Mouse (Mus musculus) midbrain, embryonic 11.5 days (tissue): ENCODE results near the gene Sergef. TPM values are rescaled to one million over a fixed set of nuclear protein-coding genes. Genes with fewer than 3 reads are reported as not detected.

Experiments
- ATAC-seq: fragments of 200-750 bp; cut with Nextera tagmentation; 2 replicates; pipeline ENCODE4 v1.8.0; 2017; ENCODE audit warnings: moderate TSS enrichment, moderate library complexity; ENCODE audit not compliant: low FRiP score
- DNase-seq: peaks from one replicate; pipeline ENCODE4 v3.0.0; 2015; ENCODE audit warnings: low spot score; ENCODE audit errors: missing footprints
- H3K27ac ChIP-seq: fragments of 300-500 bp; sonication (generic); 2 replicates; pipeline ENCODE4 v1.5.1; 2014; ENCODE audit warnings: low read depth, low read length
- H3K27me3 ChIP-seq: fragments of 300-500 bp; sonication (generic); 2 replicates; pipeline ENCODE4 v1.6.1; 2014; ENCODE audit warnings: mild to moderate bottlenecking, low read length, moderate library complexity, mixed read lengths; ENCODE audit not compliant: control insufficient read depth, insufficient read depth
- H3K36me3 ChIP-seq: fragments of 300-500 bp; sonication (generic); 2 replicates; pipeline ENCODE4 v1.6.1; 2014; ENCODE audit warnings: mild to moderate bottlenecking, low read length, moderate library complexity, mixed read lengths; ENCODE audit not compliant: control insufficient read depth, insufficient read depth
- H3K4me1 ChIP-seq: fragments of 300-500 bp; sonication (generic); 2 replicates; pipeline ENCODE4 v1.6.1; 2014; ENCODE audit warnings: low read length; ENCODE audit not compliant: control insufficient read depth, insufficient read depth
- H3K4me2 ChIP-seq: fragments of 300-500 bp; sonication (generic); 2 replicates; pipeline ENCODE4 v1.6.1; 2014; ENCODE audit warnings: mild to moderate bottlenecking, moderate library complexity
- H3K4me3 ChIP-seq: fragments of 300-500 bp; sonication (generic); 2 replicates; pipeline ENCODE4 v1.5.1; 2014; ENCODE audit warnings: low read depth, low read length
- H3K9ac ChIP-seq: fragments of 300-500 bp; sonication (generic); 2 replicates; pipeline ENCODE4 v1.6.1; 2014; ENCODE audit warnings: low read length
- H3K9me3 ChIP-seq: fragments of 300-500 bp; sonication (generic); 2 replicates; pipeline ENCODE4 v1.6.1; 2016; ENCODE audit warnings: low read length; ENCODE audit not compliant: control insufficient read depth
- WGBS: fragments of 180-500 bp; shearing (Covaris S2); extraction: QIAGEN DNeasy Blood & Tissue Kit; methylation state at CpG from one replicate; pipeline ENCODE4 v1.1.7; 2014; 5-methylcytosine and 5-hydroxymethylcytosine counted together
- polyA plus RNA-seq: library from polyadenylated mRNA; unstranded; fragments of >200 nt; fragmentation: Nextera tagmentation; extraction: Ambion mirVana; gene quantifications from 2 replicates; pipeline ENCODE4 v1.2.1, GENCODE M21; 2014

Sergef gene
- polyA plus RNA-seq, 1 experiment from 2014 or later, result 15.7 TPM

DNA sequence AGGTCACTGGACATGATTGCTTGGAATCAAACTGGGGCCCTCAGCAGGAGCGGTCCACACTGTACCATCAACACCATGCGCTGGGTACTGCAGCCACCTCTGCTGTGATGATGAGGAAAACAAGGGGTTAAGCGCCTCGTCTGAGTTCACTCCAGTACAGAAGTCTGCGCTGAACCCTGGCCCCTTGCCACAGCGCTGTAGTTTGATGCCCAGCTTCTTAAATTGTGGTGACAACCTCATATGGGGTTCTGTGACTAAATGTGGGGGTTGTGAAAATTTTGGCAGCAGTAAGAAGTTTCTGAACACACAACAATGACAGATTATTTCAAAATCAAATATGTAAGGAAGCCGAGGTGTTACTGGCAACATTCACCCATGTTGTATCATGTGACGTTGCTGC, 126.0 kb downstream of the Sergef start:
- Histone ChIP-seq H3K4me3 (no peak overlapping the region), H3K36me3 (no peaks in the 10 kb centered on the region), H3K4me1 (peaks cover 14% of the 10 kb centered on the region), H3K9ac (no peak overlapping the region), H3K9me3 (no peaks in the 10 kb centered on the region), H3K27ac (no peak overlapping the region), H3K27me3 (no peaks in the 10 kb centered on the region), H3K4me2 (no peak overlapping the region)
- ATAC-seq (no peak), DNase-seq (peak; percentile 12)
- 91% methylated on average over 8 of the region's 8 CpGs for WGBS

DNA sequence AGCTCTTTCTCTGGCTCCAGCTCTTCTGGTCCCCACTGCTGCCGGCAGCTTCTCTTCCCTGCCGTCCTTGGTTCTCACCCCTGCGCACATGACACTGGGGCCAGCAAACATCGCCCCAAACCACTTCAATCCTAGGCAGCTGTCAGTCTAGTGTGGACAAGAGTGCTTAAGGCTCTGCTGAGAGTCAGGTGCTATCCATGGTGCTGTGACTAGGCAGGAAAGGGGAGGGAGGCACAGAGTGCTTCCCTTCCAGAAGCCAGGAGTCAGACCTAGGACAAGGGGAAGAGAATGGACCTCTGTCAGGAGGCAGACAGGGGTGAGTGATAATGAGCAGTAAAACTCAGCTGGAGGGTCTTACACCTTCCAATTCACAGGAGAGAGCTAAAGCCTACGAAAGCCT, 126.8 kb downstream of the Sergef start:
- H3K4me3 ChIP-seq, result no peak overlapping the region
- H3K4me2 ChIP-seq, result no peak overlapping the region
- H3K27me3 ChIP-seq, result no peaks in the 10 kb centered on the region
- peaks cover 14% of the 10 kb centered on the region for H3K4me1 ChIP-seq
- H3K9ac ChIP-seq, result no peak overlapping the region
- DNase-seq (peak; percentile 77), ATAC-seq (no peak)
- no peaks in the 10 kb centered on the region for H3K36me3 ChIP-seq
- 78% methylated on average over 5 of the region's 5 CpGs for WGBS
- no peak overlapping the region for H3K27ac ChIP-seq
- H3K9me3 ChIP-seq, result no peaks in the 10 kb centered on the region

DNA sequence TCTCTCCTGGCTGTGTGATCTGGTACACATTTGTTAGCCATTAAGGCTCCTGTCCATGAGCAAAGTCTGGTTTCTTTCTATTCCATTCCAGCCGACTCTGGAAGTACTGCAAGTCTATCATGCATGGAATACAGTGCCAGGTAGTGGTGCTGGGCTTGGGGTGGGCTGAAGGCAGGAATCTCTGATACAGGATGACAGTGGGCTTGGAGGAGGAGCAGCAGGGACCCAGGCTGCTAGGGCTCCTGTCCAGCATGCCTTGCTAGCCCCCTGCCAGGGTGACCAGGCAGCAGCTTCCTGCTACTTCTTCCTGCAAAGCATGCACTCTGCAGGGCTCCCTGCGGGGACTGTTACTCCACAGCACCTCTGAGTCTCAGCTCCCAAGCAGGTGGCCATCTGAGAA, 128.8 kb downstream of the Sergef start:
- no peaks in the 10 kb centered on the region for H3K9me3 ChIP-seq
- no peak overlapping the region for H3K27ac ChIP-seq
- 79% methylated on average over 2 of the region's 2 CpGs for WGBS
- H3K36me3 ChIP-seq, result no peaks in the 10 kb centered on the region
- H3K9ac ChIP-seq, result no peak overlapping the region
- H3K4me3 ChIP-seq, result no peak overlapping the region
- ATAC-seq, result no peak
- H3K4me1 ChIP-seq, result peaks cover 14% of the 10 kb centered on the region
- no peaks in the 10 kb centered on the region for H3K27me3 ChIP-seq
- no peak overlapping the region for H3K4me2 ChIP-seq
- no peak for DNase-seq

DNA sequence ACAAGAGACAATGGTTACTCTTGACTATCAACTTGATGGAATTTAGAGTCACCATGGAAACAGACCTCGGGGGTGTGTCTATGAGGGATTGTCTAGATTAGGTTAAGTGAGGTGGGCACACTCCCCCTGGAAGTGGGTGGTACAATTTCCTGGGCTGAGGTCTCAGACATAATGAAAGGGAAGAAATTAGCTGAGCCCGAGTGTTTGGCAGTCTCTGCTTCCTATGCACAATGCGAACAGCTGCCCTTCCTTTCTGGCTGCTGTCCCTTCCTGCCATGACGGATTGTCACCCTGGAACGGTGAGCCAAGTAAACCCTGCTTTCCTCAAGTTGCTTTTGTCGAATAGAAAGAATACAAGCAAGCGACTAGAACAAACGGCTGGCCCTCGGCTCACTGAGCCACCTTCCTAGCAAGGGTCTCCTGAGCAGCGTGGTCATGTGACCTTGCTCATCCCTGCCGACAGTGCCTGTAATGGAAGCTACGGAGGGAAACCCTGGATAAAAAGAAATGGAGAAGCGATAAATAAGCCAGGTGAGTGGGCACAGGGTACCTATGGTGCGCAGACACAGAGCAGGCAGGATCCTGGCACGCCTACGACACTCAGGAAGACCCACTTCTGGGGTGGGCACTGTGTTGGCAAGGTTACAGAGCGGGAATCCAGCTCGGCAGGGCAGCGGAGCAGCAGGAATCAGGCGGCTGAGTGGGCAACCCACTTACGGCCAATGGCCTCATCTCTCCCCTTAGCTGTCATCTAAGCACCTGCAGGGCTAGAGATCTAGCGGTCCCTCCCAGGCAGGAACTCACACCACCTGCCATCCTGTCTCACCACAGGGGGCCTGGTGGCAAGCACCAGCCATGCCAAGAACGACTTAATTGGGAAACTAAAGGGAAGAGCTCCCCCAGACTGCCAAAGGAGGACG, 130.0 kb downstream of the Sergef start:
- Histone ChIP-seq H3K36me3 (no peaks in the 10 kb centered on the region), H3K4me1 (peaks cover 14% of the 10 kb centered on the region), H3K4me2 (peak overlapping the region; percentile 23), H3K27ac (no peak overlapping the region), H3K4me3 (no peak overlapping the region), H3K9ac (0 out of 2 replicates have a peak overlapping the region, but pooled peaks have one; percentile 11), H3K27me3 (no peaks in the 10 kb centered on the region), H3K9me3 (no peaks in the 10 kb centered on the region)
- DNase-seq, result peak; percentile 88
- ATAC-seq, result peak; percentile 68
- 48% methylated on average over 24 of the region's 24 CpGs for WGBS

DNA sequence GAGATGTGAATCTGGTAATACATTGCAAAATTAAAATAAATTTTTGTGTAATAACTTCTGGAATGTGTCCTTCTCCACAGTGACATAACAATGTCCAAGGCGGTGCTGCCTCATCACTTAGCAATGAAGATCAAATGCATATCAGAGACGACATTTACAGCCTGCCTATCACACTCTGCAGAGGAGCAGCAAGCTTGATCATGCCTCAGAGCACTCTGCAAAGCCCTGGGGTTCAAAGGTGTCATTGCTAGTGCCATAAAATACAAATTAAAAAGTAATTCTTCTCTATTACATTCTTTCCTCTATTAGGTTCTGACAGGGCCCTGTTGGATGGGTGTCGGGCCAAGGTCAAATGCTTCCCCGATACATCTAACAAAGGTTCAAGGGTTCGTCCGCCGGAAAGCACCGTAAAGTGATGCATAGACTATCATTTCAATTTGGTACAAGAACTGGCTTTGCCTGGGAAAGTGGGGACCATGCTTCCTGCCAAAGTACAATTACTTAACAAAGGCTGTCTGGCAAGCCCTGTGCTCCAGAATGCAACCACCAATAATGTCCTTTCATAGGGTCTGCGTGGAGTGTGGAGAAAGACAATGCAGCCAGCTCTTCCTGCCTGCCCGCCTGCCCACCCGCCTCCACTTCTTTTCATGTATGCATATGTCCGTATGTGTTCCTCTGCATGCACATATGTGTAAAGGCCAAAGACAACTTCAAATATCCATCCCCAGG, 130.9 kb downstream of the Sergef start:
- ATAC-seq (0 out of 2 replicates have a peak, but pooled peaks have one; percentile 17), DNase-seq (peak; percentile 88)
- peaks cover 14% of the 10 kb centered on the region for H3K4me1 ChIP-seq
- H3K4me3 ChIP-seq, result no peak overlapping the region
- H3K4me2 ChIP-seq, result no peak overlapping the region
- no peak overlapping the region for H3K9ac ChIP-seq
- no peaks in the 10 kb centered on the region for H3K9me3 ChIP-seq
- no peak overlapping the region for H3K27ac ChIP-seq
- 69% methylated on average over 12 of the region's 12 CpGs for WGBS
- no peaks in the 10 kb centered on the region for H3K36me3 ChIP-seq
- H3K27me3 ChIP-seq, result no peaks in the 10 kb centered on the region

DNA sequence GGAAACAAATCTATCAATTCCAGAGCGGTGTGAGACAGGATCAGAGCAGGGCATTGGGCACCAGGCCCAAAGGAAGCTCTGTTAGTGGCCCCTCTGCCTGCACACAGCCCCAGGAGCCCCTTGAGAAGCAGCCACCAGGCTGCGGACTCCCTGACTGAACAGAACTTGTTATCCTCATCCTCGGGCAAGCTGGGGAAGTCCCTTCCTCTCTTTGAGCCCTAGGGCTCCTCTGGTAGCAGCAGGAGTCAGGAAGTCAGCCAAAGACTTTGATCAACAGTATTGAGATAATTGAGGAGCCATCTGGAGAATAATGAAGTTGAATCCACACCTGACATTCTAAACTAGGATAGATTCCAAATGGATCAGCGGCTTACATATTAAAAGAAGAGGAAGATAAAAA, 135.4 kb downstream of the Sergef start:
- Histone ChIP-seq H3K27me3 (no peaks in the 10 kb centered on the region), H3K9me3 (no peaks in the 10 kb centered on the region), H3K27ac (no peak overlapping the region), H3K4me2 (no peak overlapping the region), H3K4me1 (peaks cover 6% of the 10 kb centered on the region; the same call in 1 of the 2 replicates), H3K36me3 (no peaks in the 10 kb centered on the region), H3K9ac (no peak overlapping the region), H3K4me3 (no peak overlapping the region)
- 65% methylated on average over 4 of the region's 4 CpGs for WGBS
- ATAC-seq (no peak), DNase-seq (no peak)

DNA sequence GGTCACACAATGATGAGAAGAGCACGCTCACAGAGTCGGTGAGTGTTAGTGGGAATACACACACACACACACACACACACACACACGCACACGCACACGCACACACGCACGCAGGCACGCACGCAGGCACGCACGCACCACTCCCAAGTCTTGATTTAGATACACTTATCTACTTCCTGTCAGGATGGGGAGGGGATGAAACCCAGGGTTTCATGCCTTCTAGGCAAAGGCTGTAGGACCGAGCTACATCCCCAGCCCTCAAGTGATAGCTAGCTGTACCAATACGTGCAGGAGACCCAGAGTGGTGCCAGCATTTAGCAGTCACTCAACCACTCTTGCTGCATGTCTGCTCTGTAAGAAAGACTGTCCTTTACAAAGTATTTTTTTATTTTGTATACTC, 137.0 kb downstream of the Sergef start:
- ATAC-seq (no peak), DNase-seq (no peak)
- WGBS, result 90% methylated on average over 13 of the region's 13 CpGs
- no peaks in the 10 kb centered on the region for H3K36me3 ChIP-seq
- H3K27me3 ChIP-seq, result no peaks in the 10 kb centered on the region
- H3K4me1 ChIP-seq, result no peaks in the 10 kb centered on the region
- H3K27ac ChIP-seq, result no peak overlapping the region
- H3K9ac ChIP-seq, result no peak overlapping the region
- H3K4me3 ChIP-seq, result no peak overlapping the region
- no peak overlapping the region for H3K4me2 ChIP-seq
- no peaks in the 10 kb centered on the region for H3K9me3 ChIP-seq

DNA sequence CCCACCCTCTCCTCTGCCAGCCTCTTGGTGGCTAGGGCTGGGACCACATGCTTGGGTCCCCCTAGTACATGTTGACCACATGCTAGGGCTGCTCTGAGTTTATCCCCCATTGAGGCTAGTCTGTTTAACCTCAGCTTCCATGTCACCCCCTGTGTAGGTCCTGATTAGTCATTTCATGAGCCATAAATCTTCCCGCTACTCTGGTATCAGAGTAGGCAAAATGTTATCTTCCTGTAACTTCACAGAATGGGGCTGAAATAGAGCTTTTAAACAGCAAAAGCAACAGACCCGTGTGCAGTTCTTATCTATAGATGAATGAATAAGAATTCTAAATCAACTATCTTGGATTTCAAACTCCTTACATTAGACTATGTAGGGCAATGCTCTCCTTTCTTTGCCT, 138.1 kb downstream of the Sergef start:
- Histone ChIP-seq H3K9ac (no peak overlapping the region), H3K4me2 (no peak overlapping the region), H3K27ac (no peak overlapping the region), H3K4me1 (no peaks in the 10 kb centered on the region), H3K36me3 (no peaks in the 10 kb centered on the region), H3K4me3 (no peak overlapping the region), H3K9me3 (no peaks in the 10 kb centered on the region), H3K27me3 (no peaks in the 10 kb centered on the region)
- DNase-seq (no peak), ATAC-seq (no peak)
- WGBS, result 95% methylated on average over 2 of the region's 2 CpGs

DNA sequence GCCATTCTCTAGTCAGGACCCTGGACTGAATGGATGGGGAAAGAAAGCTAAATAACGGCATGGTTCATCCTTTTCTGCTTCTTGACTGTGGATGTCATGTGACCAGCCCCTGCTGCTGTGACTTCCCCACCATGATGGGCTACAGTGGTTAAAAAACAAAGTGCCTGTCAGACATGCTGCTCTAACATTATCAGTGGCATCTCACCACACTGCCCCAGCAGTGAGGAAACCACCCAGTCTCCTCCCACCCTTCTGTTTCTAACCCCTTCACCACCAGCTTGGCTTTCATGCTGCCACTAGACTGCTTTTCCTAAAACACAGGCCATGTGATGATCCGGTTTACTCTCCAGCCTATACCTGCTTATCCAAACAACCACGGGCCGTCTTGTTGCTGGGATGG, 140.0 kb downstream of the Sergef start:
- H3K36me3 ChIP-seq, result no peaks in the 10 kb centered on the region
- no peak overlapping the region for H3K27ac ChIP-seq
- no peak overlapping the region for H3K9ac ChIP-seq
- 95% methylated on average over 4 of the region's 4 CpGs for WGBS
- DNase-seq (no peak), ATAC-seq (no peak)
- no peak overlapping the region for H3K4me3 ChIP-seq
- no peaks in the 10 kb centered on the region for H3K27me3 ChIP-seq
- no peak overlapping the region for H3K4me2 ChIP-seq
- no peaks in the 10 kb centered on the region for H3K4me1 ChIP-seq
- H3K9me3 ChIP-seq, result no peaks in the 10 kb centered on the region
